Mouse (Mus musculus) forebrain, embryonic 14.5 days (tissue): ENCODE results near the gene Zfp185. TPM values are rescaled to one million over a fixed set of nuclear protein-coding genes. Genes with fewer than 3 reads are reported as not detected.

Experiments used
- microRNA counts: library from miRNA; unstranded; fragments of <30 nt; microRNA quantifications from one replicate; lab custom pipeline; 2016
- microRNA-seq: library from miRNA; unstranded; fragments of <30 nt; microRNA quantifications from one replicate; pipeline ENCODE4, GENCODE M21; 2016
- polyA plus RNA-seq: library from polyadenylated mRNA; unstranded; fragments of >200 nt; fragmentation: Nextera tagmentation; extraction: Ambion mirVana; gene quantifications from 2 replicates; pipeline ENCODE4 v1.2.1, GENCODE M21; 2014

The Zfp185 gene
- polyA plus RNA-seq, 1 experiment from 2014 or later: 0.76 TPM

MicroRNA genes within 50 kb of the gene (microRNA counts, 519-probe panel; counts per million panel counts)
- not detected for microRNA mmu-miR-2137 (lab: Ali Mortazavi, UCI)

Small RNA genes within 50 kb of the gene (microRNA-seq; reads per million reads assigned to microRNA genes)
- gene Mir2137: 1.2 reads per million

Other genes with a start within 250 kb of the Zfp185 start
- 2.0 and 2.3 TPM in 2 replicates for gene Gabrq, start 162.2 kb upstream of the Zfp185 start, polyA plus RNA-seq
- gene Cetn2, start 68.9 kb upstream of the Zfp185 start, polyA plus RNA-seq: 97.6 and 103 TPM in 2 replicates
- gene Nsdhl, start 68.8 kb upstream of the Zfp185 start, polyA plus RNA-seq: 44.7 and 45.0 TPM in 2 replicates
- not detected in 2 replicates for gene Pnma5, start 49.8 kb downstream of the Zfp185 start, polyA plus RNA-seq
- 1.3 and 1.7 TPM in 2 replicates for gene Pnma3, start 77.4 kb downstream of the Zfp185 start, polyA plus RNA-seq
- 0.43 and 0.69 TPM in 2 replicates for gene Xlr4a, start 95.1 kb downstream of the Zfp185 start, polyA plus RNA-seq
- gene Xlr3a, start 109.8 kb downstream of the Zfp185 start, polyA plus RNA-seq: 2.5 and 6.9 TPM in 2 replicates
- gene Gm14685, start 129.7 kb downstream of the Zfp185 start, polyA plus RNA-seq: 0.22 and 0.84 TPM in 2 replicates
- gene Xlr5b, start 161.5 kb downstream of the Zfp185 start, polyA plus RNA-seq: not detected in 2 replicates
- gene DXBay18, start 162.1 kb downstream of the Zfp185 start, polyA plus RNA-seq: 0.28 and 0.63 TPM in 2 replicates
- gene Spin2d, start 189.7 kb downstream of the Zfp185 start, polyA plus RNA-seq: not detected in 2 replicates
- 10.6 and 43.5 TPM in 2 replicates for gene Xlr3b, start 204.9 kb downstream of the Zfp185 start, polyA plus RNA-seq
- gene Xlr4b, start 227.0 kb downstream of the Zfp185 start, polyA plus RNA-seq: 0.37 and 1.4 TPM in 2 replicates
- gene F8a, start 241.0 kb downstream of the Zfp185 start, polyA plus RNA-seq: 18.8 and 24.6 TPM in 2 replicates